Mouse (Mus musculus) liver, adult 2 months (tissue): ENCODE measurements at regions not wholly inside any gene's neighbourhood (a gene's known extent, or its start where the extent isn't known, plus 50 kb on each side); places are given as distances from the start of the nearest gene placed in this dataset.

Experiments
- CTCF ChIP-seq: fragments of 200-500 bp; IDR thresholded peaks from 2 replicates; pipeline ENCODE4 v1.5.1; 2011; ENCODE audit warnings: low read depth, low read length, control low read depth
- POLR2A ChIP-seq: fragments of 200-500 bp; IDR thresholded peaks from 2 replicates; pipeline ENCODE4 v1.6.1; 2011; ENCODE audit warnings: low read length, control low read depth; ENCODE audit not compliant: insufficient read depth; ENCODE audit errors: extremely low read depth

GRCm38 (mm10) chr13:72283701-72284100 lies 320.2 kb upstream of the Irx1 start:
- TF ChIP-seq POLR2A, result no peak
- no peak for TF ChIP-seq CTCF
